Mouse (Mus musculus) testis, postnatal 10 days (tissue): ENCODE results near the gene Zbtb42.

Experiments
- DNase-seq: peaks from one replicate; pipeline ENCODE4 v3.0.0; 2021; ENCODE audit warnings: low spot score

The Zbtb42 gene

GRCm38 (mm10) chr12:112688458-112688857, 9.8 kb downstream of the Zbtb42 start:
- DNase-seq, result no peak

DNA sequence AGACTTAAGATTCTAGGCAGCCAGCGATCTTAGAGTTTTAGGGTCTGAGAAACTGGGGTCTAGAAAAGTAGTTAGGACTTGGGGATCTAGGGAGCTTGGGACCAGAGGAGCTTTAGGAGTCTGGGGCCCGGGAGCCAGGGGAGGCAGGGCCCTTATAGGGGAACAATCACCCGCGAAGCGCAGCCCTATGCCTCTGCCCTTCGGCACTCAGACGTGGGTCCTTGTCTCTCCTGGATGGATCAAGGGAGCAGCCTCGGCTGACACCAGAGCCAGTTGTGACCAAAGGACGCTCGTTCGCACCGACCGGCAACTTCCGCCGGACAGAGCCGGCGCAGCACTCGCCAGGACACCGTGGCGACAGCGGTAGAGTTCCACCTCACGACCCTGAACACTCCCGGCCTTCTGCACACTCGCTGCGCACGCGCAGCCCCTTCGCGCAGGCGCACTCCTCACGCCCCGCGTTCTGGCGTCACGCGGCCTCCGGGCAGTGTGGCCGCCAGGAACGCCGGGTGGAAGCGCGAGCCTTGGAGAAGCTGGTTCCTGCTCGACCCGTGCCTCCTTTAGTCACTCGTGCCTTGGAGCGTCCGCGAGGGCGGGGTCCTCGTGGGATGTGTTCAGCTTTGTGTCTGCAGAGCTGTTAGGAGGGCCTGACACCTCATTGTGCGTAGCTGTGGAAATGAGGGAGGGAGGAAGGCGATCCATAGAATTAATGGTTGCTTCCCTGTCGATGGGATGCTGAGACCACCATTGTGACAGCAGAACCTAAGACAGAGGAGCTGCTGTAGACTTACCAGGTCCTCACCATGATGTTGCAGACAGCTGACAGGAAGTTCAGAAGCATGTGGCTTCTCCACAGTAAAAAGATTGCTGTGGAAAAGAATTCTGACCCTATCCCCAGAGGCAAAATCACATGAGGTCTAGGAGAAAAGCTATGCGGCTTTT, 14.8 kb downstream of the Zbtb42 start:
- peak; percentile 97 for DNase-seq

DNA sequence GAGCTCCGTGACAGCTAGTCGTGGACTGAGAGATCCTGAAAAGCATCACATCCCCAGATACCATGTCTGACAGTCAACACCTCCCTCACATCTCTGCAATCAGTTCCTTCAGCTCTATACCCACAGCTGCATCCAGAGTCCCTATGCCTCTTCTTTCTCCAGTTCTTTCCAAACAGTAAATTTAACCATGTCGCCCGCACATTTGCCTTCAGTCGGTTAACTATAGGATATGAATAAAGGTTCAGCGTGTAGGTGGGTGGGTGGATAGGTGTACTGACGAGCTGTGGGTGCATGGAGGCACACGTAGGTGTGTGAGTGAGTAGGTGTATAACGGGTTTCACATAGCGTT, 15.5 kb downstream of the Zbtb42 start:
- no peak for DNase-seq

GRCm38 (mm10) chr12:112696806-112697425, 18.3 kb downstream of the Zbtb42 start:
- no peak for DNase-seq

DNA sequence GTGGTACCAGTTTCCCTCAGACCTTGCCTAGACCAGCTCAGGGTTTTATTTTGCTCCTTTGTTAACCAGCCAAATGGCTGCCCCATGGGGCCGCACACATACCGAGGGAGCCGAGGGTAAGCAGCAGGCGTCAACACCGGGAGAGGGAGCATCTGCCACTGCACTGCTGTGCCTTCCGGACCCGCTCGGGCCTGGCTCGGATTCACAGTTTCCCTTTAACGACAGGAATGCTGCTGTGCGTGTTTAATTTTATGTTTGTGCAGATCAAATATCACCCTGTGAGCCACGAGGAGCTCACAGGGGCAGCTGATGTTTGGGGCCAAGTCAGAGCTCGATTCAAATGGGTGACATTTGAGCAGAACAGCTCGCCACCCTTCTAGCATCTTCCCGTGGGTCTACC, 21.9 kb downstream of the Zbtb42 start:
- no peak for DNase-seq

- no peak for DNase-seq
These were observed 24.0 kb downstream of the Zbtb42 start for GRCm38 (mm10) chr12:112702374-112703320.

- DNase-seq, result peak; percentile 95
These were observed 28.3 kb downstream of the Zbtb42 start for GRCm38 (mm10) chr12:112706704-112707572.

- no peak for DNase-seq
These were observed 28.9 kb downstream of the Zbtb42 start for GRCm38 (mm10) chr12:112707573-112707869.

- peak; percentile 46 for DNase-seq
These were observed 35.4 kb downstream of the Zbtb42 start for GRCm38 (mm10) chr12:112713984-112714383.

DNA sequence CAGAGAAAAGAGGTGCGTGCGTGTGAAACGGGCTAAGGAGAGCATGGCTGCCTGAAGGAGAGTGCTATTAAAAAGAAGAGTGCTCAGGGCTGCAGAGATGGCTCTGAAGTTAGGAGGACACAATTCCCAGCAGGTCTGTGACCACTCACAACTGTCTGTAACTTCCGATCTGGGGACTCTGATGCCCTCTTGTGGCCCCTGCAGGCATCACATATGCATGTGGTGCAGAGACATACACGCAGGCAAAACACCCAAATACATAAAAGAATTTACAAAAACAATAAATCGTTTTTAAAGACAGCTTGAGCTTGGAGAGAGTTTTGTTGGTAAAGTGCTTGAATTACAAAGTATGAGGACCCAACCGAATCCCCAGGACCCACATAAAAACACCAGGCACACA, 38.5 kb downstream of the Zbtb42 start:
- peak; percentile 82 for DNase-seq

- no peak for DNase-seq
These were observed 40.4 kb downstream of the Zbtb42 start for GRCm38 (mm10) chr12:112718995-112719394.

DNA sequence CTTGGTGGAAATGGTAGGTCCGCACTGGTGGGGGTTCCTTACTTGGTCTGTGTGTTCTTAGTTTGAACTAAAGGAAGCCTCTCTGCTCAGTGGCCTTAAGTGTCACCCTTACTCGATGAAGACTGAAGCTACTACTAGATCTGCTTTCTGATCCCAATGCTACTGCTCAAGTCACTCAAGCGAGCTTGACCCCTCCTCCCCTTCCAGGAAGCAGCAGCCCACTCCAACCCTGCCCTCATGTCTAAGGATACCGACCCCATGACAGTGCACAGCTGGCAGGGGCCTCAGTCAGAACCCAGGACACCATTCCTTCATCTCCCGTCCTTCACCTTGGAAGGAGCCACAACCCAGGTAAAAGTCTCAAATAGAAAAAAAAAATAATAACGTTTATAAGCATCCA, 41.6 kb downstream of the Zbtb42 start, which contains the start of gene Cep170b:
Gene Cep170b (plus strand): TSS at position 240 of the 400 bp plus-strand sequence.
- DNase-seq, result no peak

DNA sequence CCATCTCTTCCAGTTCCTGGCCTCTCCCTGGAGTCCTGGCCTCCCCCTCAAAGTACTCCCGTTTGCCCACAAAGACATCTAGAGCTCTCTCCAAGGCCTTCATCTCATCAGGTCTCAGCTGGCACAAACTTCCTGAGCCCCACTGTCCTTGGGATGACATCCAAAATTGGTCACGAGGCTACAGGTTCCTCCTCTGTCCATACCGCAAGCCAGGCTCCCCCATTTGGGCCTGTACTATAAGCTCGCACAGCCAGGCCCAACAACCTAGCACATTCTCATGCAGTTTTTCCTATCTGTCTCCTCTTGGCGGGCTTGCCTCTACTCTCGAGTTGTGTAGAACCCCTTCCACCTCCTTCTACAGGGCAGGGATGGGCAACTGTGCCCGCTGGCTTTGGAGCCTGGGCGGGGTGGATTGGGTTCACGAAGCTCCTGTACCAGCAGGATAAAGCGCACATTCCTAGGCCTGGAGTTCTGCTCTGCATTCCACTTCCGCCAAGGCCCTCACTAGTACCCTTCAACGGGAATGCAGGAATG, 42.3 kb downstream of the Zbtb42 start:
- DNase-seq, result peak; percentile 67

- DNase-seq, result peak; percentile 81
These were observed 43.0 kb downstream of the Zbtb42 start for GRCm38 (mm10) chr12:112721424-112722239.

DNA sequence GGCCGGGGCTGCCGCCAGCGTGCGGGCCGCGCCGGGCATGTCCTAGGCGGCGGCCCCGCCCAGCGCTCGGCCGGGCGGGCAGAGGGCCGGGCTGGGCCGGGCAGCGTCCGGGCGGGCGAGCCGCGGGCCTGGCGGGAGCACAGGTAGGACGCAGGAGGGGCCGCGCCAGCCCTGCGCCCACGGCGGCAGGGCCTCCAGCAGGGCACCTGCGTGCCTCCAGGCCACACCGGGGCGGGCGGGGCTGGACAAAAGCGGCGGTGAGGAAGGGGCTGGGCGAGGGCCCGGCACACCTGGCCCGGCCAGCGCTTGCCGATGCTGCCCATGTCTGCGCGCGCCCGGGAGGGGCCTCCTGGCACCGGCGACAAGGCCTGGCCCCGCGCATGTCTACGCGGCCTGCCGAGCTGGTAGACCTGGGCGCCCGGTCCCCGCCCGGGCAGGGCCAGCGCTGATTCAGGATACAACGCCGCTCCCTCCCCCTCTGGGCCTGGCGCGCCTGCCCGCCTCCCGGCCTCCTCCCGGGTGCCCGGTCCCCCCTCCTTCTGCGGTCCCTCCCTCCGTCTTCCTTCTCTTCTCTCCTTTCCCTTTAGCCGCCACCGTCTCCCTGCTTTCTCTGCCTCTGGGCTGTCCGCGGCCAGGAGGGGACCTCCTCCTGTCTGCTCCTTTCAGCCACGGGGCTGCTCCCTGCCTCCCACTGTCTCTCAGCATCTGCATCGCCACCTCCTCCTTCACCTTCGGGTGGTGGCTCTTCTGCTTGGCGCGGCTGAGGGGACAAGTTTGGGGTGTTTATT, 43.8 kb downstream of the Zbtb42 start:
- peak; percentile 75 for DNase-seq

DNA sequence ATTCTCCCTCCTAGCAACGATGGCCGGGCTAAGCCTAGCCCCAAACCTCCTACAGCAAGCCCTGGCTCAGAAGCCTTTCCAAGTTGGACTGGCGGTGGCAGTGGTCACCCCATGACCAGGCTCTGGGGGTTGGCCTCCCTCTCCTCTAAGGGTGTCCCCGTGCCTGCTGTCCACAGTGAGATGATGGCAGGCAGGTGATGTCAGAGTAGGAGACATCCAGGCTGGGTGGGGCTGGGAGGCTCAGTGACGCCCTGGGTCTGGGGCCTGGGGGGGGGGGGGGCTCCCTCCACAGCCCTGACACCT, 44.4 kb downstream of the Zbtb42 start:
- no peak for DNase-seq

- DNase-seq, result no peak
These were observed 44.8 kb downstream of the Zbtb42 start for GRCm38 (mm10) chr12:112723445-112723844.

GRCm38 (mm10) chr12:112724077-112724805, 45.6 kb downstream of the Zbtb42 start:
- peak; percentile 88 for DNase-seq

DNA sequence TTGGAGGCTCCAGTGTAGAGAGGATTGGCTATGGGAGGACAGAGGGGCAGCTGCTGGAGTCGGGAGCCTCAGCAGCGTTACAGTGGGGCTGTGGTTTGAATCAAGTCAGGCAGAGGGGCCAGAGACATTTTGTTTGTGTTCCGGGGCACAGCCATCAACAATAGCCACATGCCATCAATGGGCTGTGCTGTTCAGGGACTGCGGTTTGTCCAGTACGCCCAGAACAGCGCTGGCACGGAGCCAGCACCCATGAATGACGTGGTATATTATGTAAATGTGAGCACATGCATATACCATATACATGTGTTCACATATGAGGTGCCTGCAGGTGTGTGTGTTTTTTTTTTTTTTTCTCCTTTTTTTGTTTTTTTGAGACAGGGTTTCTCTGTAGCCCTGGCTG, 49.2 kb downstream of the Zbtb42 start:
- no peak for DNase-seq
